Mouse (Mus musculus) thymus, postnatal 10 days (tissue): Measurements from ENCODE around the gene Coq5.

Source experiments
- DNase-seq, 2 experiments: peaks; one replicate each; pipeline ENCODE4 v3.0.0; 2021; ENCODE audit warnings: low spot score in 2 of 2

Gene Coq5

GRCm38 (mm10) chr5:115279226-115280049, at the start of gene Coq5:
TSS of gene Coq5 (plus strand) at chr5:115279666.
- DNase-seq: peak; percentile 75 to 87

GRCm38 (mm10) chr5:115230830-115231551, 48.5 kb upstream of the Coq5 start:
- no peak for DNase-seq

- no peak for DNase-seq
Observed at GRCm38 (mm10) chr5:115231552-115232120, 47.8 kb upstream of the Coq5 start.

- no peak for DNase-seq
Observed at GRCm38 (mm10) chr5:115232516-115232915, 47.0 kb upstream of the Coq5 start.

GRCm38 (mm10) chr5:115233031-115233780, 46.3 kb upstream of the Coq5 start:
- DNase-seq: no peak

GRCm38 (mm10) chr5:115234519-115234918, 44.9 kb upstream of the Coq5 start:
- DNase-seq: no peak

- no peak for DNase-seq
Observed at GRCm38 (mm10) chr5:115235323-115235771, 44.1 kb upstream of the Coq5 start.

- DNase-seq: peak; percentile 67 to 92
Observed at GRCm38 (mm10) chr5:115235786-115236263, 43.6 kb upstream of the Coq5 start, which contains the start of gene Pop5. TSS of gene Pop5 (plus strand) at chr5:115235836.

GRCm38 (mm10) chr5:115237803-115238728, 41.4 kb upstream of the Coq5 start:
- DNase-seq: peak; percentile 85 to 90

- DNase-seq: no peak
Observed at GRCm38 (mm10) chr5:115238729-115239195, 40.7 kb upstream of the Coq5 start.

GRCm38 (mm10) chr5:115240191-115240590, 39.3 kb upstream of the Coq5 start:
- DNase-seq: no peak

- DNase-seq: no peak
Observed at GRCm38 (mm10) chr5:115255472-115255871, 24.0 kb upstream of the Coq5 start.

- DNase-seq: no peak
Observed at GRCm38 (mm10) chr5:115256909-115257546, 22.4 kb upstream of the Coq5 start.

- no peak for DNase-seq
Observed at GRCm38 (mm10) chr5:115260356-115260755, 19.1 kb upstream of the Coq5 start.

GRCm38 (mm10) chr5:115261141-115261540, 18.3 kb upstream of the Coq5 start:
- no peak for DNase-seq

- no peak for DNase-seq
Observed at GRCm38 (mm10) chr5:115261880-115262279, 17.6 kb upstream of the Coq5 start.

- DNase-seq: no peak
Observed at GRCm38 (mm10) chr5:115262502-115263291, 16.8 kb upstream of the Coq5 start.

GRCm38 (mm10) chr5:115266340-115266739, 13.1 kb upstream of the Coq5 start:
- no peak for DNase-seq
